Comparison of ENCODE assay signal across 18 mouse cellular contexts in genomic region chr11:46389336-46390117, GRCm38 (mm10). TPM values are rescaled to one million over a fixed set of nuclear protein-coding genes. Genes with fewer than 3 reads are reported as not detected.
DNase-seq lines count a peak whose midpoint lies in the region; ATAC-seq and TF ChIP-seq lines count a peak whose summit lies in the region.
"Had no signal": no experiment of that assay in that cellular context is flagged by ENCODE, and none has a peak within 500 bp of the region (broad histone marks: within the 10 kb centered on the region; RNA-seq: fewer than 3 reads in every experiment).

Gene Itk, minus strand, starts transcription at chr11:46389515.

- H3K4me2 ChIP-seq in lung, postnatal 0 days (replicated peaks; ENCODE audit: low read depth, low read length) = no peak within 1 kb of the TSS
- H3K4me2 ChIP-seq: embryonic facial prominence, embryonic 13.5 days; heart, embryonic 11.5 days; limb, embryonic 12.5 days; midbrain, embryonic 12.5 days had no signal

- no peak within 1 kb of the TSS for H3K4me3 ChIP-seq in lung, postnatal 0 days (ENCODE audit: low read depth, low read length)
- H3K4me3 ChIP-seq: embryonic facial prominence, embryonic 13.5 days; limb, embryonic 12.5 days; midbrain, embryonic 12.5 days had no signal

- no peaks in the 10 kb centered on the region for H3K36me3 ChIP-seq in lung, postnatal 0 days (ENCODE audit: insufficient read depth, low read length)
- H3K36me3 ChIP-seq: embryonic facial prominence, embryonic 13.5 days; limb, embryonic 12.5 days; midbrain, embryonic 12.5 days had no signal

- WGBS in lung, postnatal 0 days = 66% methylated on average over 13 of the region's 13 CpGs

- H3K9me3 ChIP-seq in lung, postnatal 0 days (ENCODE audit: low read length) = no peaks in the 10 kb centered on the region
- H3K9me3 ChIP-seq: embryonic facial prominence, embryonic 13.5 days; limb, embryonic 12.5 days; midbrain, embryonic 12.5 days had no signal

- no peak within 1 kb of the TSS for H3K27ac ChIP-seq in lung, postnatal 0 days (ENCODE audit: low read length)
- H3K27ac ChIP-seq: embryonic facial prominence, embryonic 13.5 days; limb, embryonic 12.5 days; midbrain, embryonic 12.5 days had no signal

- TF ChIP-seq CTCF in lung, postnatal 0 days (IDR thresholded peaks at IDR 0.05) = no peak

- no peak for TF ChIP-seq EP300 in lung, postnatal 0 days (IDR thresholded peaks at IDR 0.05)

- H3K27me3 ChIP-seq in lung, postnatal 0 days (replicated peaks; ENCODE audit: insufficient read depth, low read length) = no peaks in the 10 kb centered on the region
- H3K27me3 ChIP-seq: embryonic facial prominence, embryonic 13.5 days; limb, embryonic 12.5 days; midbrain, embryonic 12.5 days had no signal

- H3K4me1 ChIP-seq in lung, postnatal 0 days (ENCODE audit: insufficient read depth, low read depth, low read length) = no peaks in the 10 kb centered on the region
- H3K4me1 ChIP-seq: embryonic facial prominence, embryonic 13.5 days; limb, embryonic 12.5 days; midbrain, embryonic 12.5 days had no signal

- ATAC-seq in lung, postnatal 0 days = no peak
- ATAC-seq in activated CD4-positive, CD25-positive, alpha-beta regulatory T cell, adult 4 months = peak; percentile 83
- ATAC-seq: liver, postnatal 0 days; Patski had no signal

- H3K9ac ChIP-seq in lung, postnatal 0 days (replicated peaks; ENCODE audit: low read depth) = no peak within 1 kb of the TSS
- H3K9ac ChIP-seq: embryonic facial prominence, embryonic 13.5 days; limb, embryonic 12.5 days; liver, postnatal 0 days; midbrain, embryonic 12.5 days had no signal

- peak; percentile 6 for DNase-seq in lung, postnatal 0 days (ENCODE audit: low spot score)
- DNase-seq in lung, postnatal 14 days = no peak
- peak; percentile 94 for DNase-seq in naive thymus-derived CD4-positive, alpha-beta T cell, adult 2 months (ENCODE audit: low read depth)
- DNase-seq in thymus, postnatal 36 days = peak; percentile 70 to 81
- no peak for DNase-seq in embryo, embryonic 9.5 days (ENCODE audit: extremely low spot score)
- DNase-seq in urinary bladder, postnatal 4 days (ENCODE audit: low spot score in 2 of 2) = no peak
- DNase-seq: adrenal gland, postnatal 10 days; cerebellum, postnatal 10 days; kidney, postnatal 10 days; liver, postnatal 0 days; right cerebral cortex, adult 18-20 months had no signal

RNA-seq across cellular contexts. Expression of gene Itk, which starts in this region (rescaled TPM):
- 0.13 and 0.15 TPM in 2 replicates for polyA plus RNA-seq in lung, postnatal 0 days (2015; fragmentation: Nextera tagmentation; extraction: Ambion mirVana)
- polyA plus RNA-seq in activated CD4-positive, CD25-positive, alpha-beta regulatory T cell, adult 4 months (2017; shearing (Covaris generic)) = 100 to 1,000 TPM; 102 to 115 TPM
- polyA plus RNA-seq: embryonic facial prominence, embryonic 13.5 days; heart, embryonic 11.5 days; limb, embryonic 12.5 days; neural tube, embryonic 11.5 days had no signal

Comparison
In these comparisons a context has a peak if more than half of its experiments do, and no peak if none do; other contexts are left out.
1. RNA of gene Itk (polyA plus RNA-seq): 102 to 115 TPM in activated CD4-positive, CD25-positive, alpha-beta regulatory T cell, adult 4 months; 0.13 to 0.15 TPM in lung, postnatal 0 days; every median in the first group is over 10 times any median in the second.
2. Peak in DNase-seq in lung, postnatal 0 days; RNA of the gene not detected or under 1 TPM.
3. DNase-seq: peak in naive thymus-derived CD4-positive, alpha-beta T cell, adult 2 months (single experiment) and thymus, postnatal 36 days (2 of 2); none in lung, postnatal 14 days (single experiment), embryo, embryonic 9.5 days (single experiment) and urinary bladder, postnatal 4 days (0 of 2).